Mouse (Mus musculus): ENCODE data around the gene Zhx3. TPM values are rescaled to one million over a fixed set of nuclear protein-coding genes. Genes with fewer than 3 reads are reported as not detected.

Gene Zhx3
- polyA plus RNA-seq, 1 experiment = 7.8 TPM

- TF ChIP-seq CTCF (IDR thresholded peaks at IDR 0.05; ENCODE audit: borderline replicate concordance, control insufficient read depth, extremely low read depth, insufficient read depth, low read length, poor library complexity) (no peak), POLR2A (IDR thresholded peaks at IDR 0.05; ENCODE audit: control insufficient read depth, extremely low read depth, insufficient read depth, low read length, poor library complexity) (no peak)
- H3K36me3 ChIP-seq (ENCODE audit: control insufficient read depth, insufficient read depth, low read length) = no peaks in the 10 kb centered on the region
- 3% methylated on average over 11 of the region's 11 CpGs for WGBS
- H3K4me1 ChIP-seq (replicated peaks; ENCODE audit: control insufficient read depth, insufficient read depth, low read length) = peaks cover 12% of the 10 kb centered on the region
- no peaks in the 10 kb centered on the region for H3K27me3 ChIP-seq (ENCODE audit: control insufficient read depth, insufficient read depth, low read length)
- H3K27ac ChIP-seq (ENCODE audit: control insufficient read depth, insufficient read depth, low read length) = no peak overlapping the region
- H3K4me3 ChIP-seq (ENCODE audit: control insufficient read depth, insufficient read depth, low read length) = no peak overlapping the region
- peak; percentile 61 for DNase-seq
Measured at GRCm38 (mm10) chr2:160887284-160887683, 14.5 kb upstream of the Zhx3 start.

DNA sequence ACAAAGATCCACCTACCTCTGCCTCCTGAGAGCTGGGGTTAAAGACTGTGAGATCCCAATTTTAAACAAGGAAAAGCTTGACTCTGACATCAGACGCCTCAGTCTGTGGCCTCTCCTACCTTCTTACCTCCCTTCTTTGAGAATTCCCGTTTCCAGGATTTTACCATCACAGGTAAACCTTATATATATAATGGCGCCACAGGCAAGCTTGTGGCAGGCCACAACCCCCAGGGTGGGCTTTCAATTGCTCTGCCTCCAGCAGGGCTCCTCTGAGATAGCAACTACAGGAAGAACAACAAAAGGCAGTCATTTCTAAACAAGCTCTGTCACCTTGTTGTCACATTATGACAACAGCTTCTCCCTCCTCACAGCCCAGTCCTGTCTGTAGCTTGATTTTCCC lies 13.4 kb upstream of the Zhx3 start:
- H3K4me3 ChIP-seq (ENCODE audit: control insufficient read depth, insufficient read depth, low read length) = no peak overlapping the region
- DNase-seq = no peak
- TF ChIP-seq POLR2A (IDR thresholded peaks at IDR 0.05; ENCODE audit: control insufficient read depth, extremely low read depth, insufficient read depth, low read length, poor library complexity) (no peak), CTCF (IDR thresholded peaks at IDR 0.05; ENCODE audit: borderline replicate concordance, control insufficient read depth, extremely low read depth, insufficient read depth, low read length, poor library complexity) (no peak)
- no peaks in the 10 kb centered on the region for H3K36me3 ChIP-seq (ENCODE audit: control insufficient read depth, insufficient read depth, low read length)
- no peak overlapping the region for H3K27ac ChIP-seq (ENCODE audit: control insufficient read depth, insufficient read depth, low read length)
- WGBS = 94% methylated on average over 3 of the region's 3 CpGs
- peaks cover 12% of the 10 kb centered on the region for H3K4me1 ChIP-seq (replicated peaks; ENCODE audit: control insufficient read depth, insufficient read depth, low read length)
- no peaks in the 10 kb centered on the region for H3K27me3 ChIP-seq (ENCODE audit: control insufficient read depth, insufficient read depth, low read length)

DNA sequence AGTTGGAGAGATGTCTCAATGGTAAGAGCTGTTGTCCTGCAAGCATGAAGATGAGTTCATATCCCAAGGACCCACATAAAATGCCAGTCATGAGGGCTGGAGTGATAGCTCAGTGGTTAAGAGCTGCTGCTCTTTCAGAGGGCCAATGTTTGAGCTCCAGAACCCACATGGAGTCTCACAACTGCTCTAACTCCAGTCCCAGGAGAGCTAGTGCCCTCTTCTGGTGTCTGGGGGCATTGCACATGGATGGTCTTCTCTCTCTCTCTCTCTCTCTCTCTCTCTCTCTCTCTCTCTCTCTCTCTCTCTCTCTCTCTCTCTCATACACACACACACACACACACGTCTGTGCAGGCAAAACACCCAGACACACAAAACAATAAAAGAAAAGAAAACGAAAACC lies 12.0 kb upstream of the Zhx3 start:
- Histone ChIP-seq H3K36me3 (ENCODE audit: control insufficient read depth, insufficient read depth, low read length) (no peaks in the 10 kb centered on the region), H3K4me3 (ENCODE audit: control insufficient read depth, insufficient read depth, low read length) (no peak overlapping the region), H3K27ac (ENCODE audit: control insufficient read depth, insufficient read depth, low read length) (no peak overlapping the region), H3K4me1 (replicated peaks; ENCODE audit: control insufficient read depth, insufficient read depth, low read length) (peaks cover 12% of the 10 kb centered on the region), H3K27me3 (ENCODE audit: control insufficient read depth, insufficient read depth, low read length) (no peaks in the 10 kb centered on the region)
- WGBS = 31% methylated on average over 2 of the region's 2 CpGs
- TF ChIP-seq POLR2A (IDR thresholded peaks at IDR 0.05; ENCODE audit: control insufficient read depth, extremely low read depth, insufficient read depth, low read length, poor library complexity) (no peak), CTCF (IDR thresholded peaks at IDR 0.05; ENCODE audit: borderline replicate concordance, control insufficient read depth, extremely low read depth, insufficient read depth, low read length, poor library complexity) (no peak)
- DNase-seq = peak; percentile 58

DNA sequence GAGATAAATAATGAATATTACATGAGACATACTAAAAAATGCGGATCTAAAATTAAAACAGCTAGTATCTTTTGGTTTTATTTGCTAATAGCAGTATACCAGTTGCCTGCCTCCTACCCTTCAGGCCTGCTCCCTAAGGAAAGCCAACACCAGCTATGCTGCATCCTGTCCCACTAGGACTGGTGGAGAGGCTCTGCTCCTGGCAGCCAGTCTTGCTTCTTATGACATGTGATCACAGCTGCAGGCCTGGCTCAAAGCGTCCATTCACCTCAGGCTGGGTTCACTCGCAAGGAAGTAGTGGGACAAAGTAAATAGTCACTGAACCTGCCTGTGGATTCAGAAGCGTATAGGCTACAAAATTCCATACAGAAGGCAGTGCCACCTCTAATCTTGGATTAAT lies 11.1 kb upstream of the Zhx3 start:
- DNase-seq = no peak
- Histone ChIP-seq H3K27me3 (ENCODE audit: control insufficient read depth, insufficient read depth, low read length) (no peaks in the 10 kb centered on the region), H3K36me3 (ENCODE audit: control insufficient read depth, insufficient read depth, low read length) (no peaks in the 10 kb centered on the region), H3K4me1 (replicated peaks; ENCODE audit: control insufficient read depth, insufficient read depth, low read length) (peaks cover 12% of the 10 kb centered on the region), H3K4me3 (ENCODE audit: control insufficient read depth, insufficient read depth, low read length) (no peak overlapping the region), H3K27ac (ENCODE audit: control insufficient read depth, insufficient read depth, low read length) (no peak overlapping the region)
- TF ChIP-seq CTCF (IDR thresholded peaks at IDR 0.05; ENCODE audit: borderline replicate concordance, control insufficient read depth, extremely low read depth, insufficient read depth, low read length, poor library complexity) (no peak), POLR2A (IDR thresholded peaks at IDR 0.05; ENCODE audit: control insufficient read depth, extremely low read depth, insufficient read depth, low read length, poor library complexity) (no peak)
- 92% methylated on average over 4 of the region's 4 CpGs for WGBS

DNA sequence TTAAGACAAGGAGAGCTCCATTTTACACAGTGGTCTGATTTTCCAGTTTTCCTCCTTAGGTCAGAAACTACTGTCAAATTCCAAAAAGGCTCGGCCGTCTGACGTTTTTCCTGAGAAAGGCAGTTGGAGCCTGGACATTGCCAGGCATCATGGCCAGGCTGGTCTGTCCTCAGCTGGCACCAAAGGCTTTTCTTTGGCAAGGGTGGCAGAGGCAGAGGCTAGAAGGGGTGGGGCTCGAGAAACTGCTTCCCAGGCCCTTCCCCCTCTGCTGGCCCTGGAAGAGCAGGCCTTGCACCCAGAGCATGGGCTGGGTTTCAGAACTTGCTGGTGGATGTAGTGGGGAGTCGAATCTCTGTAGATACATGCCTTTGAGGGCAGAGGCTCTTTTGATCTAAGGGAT lies 9.6 kb upstream of the Zhx3 start:
- H3K36me3 ChIP-seq (ENCODE audit: control insufficient read depth, insufficient read depth, low read length) = no peaks in the 10 kb centered on the region
- no peaks in the 10 kb centered on the region for H3K27me3 ChIP-seq (ENCODE audit: control insufficient read depth, insufficient read depth, low read length)
- no peak overlapping the region for H3K4me3 ChIP-seq (ENCODE audit: control insufficient read depth, insufficient read depth, low read length)
- 84% methylated on average over 5 of the region's 5 CpGs for WGBS
- H3K27ac ChIP-seq (ENCODE audit: control insufficient read depth, insufficient read depth, low read length) = no peak overlapping the region
- H3K4me1 ChIP-seq (replicated peaks; ENCODE audit: control insufficient read depth, insufficient read depth, low read length) = peaks cover 1% of the 10 kb centered on the region; the same call in 1 of the 2 replicates
- no peak for TF ChIP-seq CTCF (IDR thresholded peaks at IDR 0.05; ENCODE audit: borderline replicate concordance, control insufficient read depth, extremely low read depth, insufficient read depth, low read length, poor library complexity)
- no peak for TF ChIP-seq POLR2A (IDR thresholded peaks at IDR 0.05; ENCODE audit: control insufficient read depth, extremely low read depth, insufficient read depth, low read length, poor library complexity)
- DNase-seq = no peak

GRCm38 (mm10) chr2:160881462-160882101 lies 8.8 kb upstream of the Zhx3 start:
- no peak for DNase-seq
- no peak for TF ChIP-seq CTCF (IDR thresholded peaks at IDR 0.05; ENCODE audit: borderline replicate concordance, control insufficient read depth, extremely low read depth, insufficient read depth, low read length, poor library complexity)
- TF ChIP-seq POLR2A (IDR thresholded peaks at IDR 0.05; ENCODE audit: control insufficient read depth, extremely low read depth, insufficient read depth, low read length, poor library complexity) = no peak
- no peaks in the 10 kb centered on the region for H3K4me1 ChIP-seq (replicated peaks; ENCODE audit: control insufficient read depth, insufficient read depth, low read length)
- WGBS = 53% methylated on average over 6 of the region's 6 CpGs
- H3K27me3 ChIP-seq (ENCODE audit: control insufficient read depth, insufficient read depth, low read length) = no peaks in the 10 kb centered on the region
- no peaks in the 10 kb centered on the region for H3K36me3 ChIP-seq (ENCODE audit: control insufficient read depth, insufficient read depth, low read length)
- H3K4me3 ChIP-seq (ENCODE audit: control insufficient read depth, insufficient read depth, low read length) = no peak overlapping the region
- H3K27ac ChIP-seq (ENCODE audit: control insufficient read depth, insufficient read depth, low read length) = no peak overlapping the region

Data from thymus, adult 2 months (tissue).